Mouse (Mus musculus) intestine, embryonic 15.5 days (tissue): ENCODE results near the gene Cdk1. TPM values are rescaled to one million over a fixed set of nuclear protein-coding genes. Genes with fewer than 3 reads are reported as not detected.
A peak's percentile ranks its signal among the peaks of the same experiment; 100 is the strongest.

Experiments
- ATAC-seq: fragments of 200-750 bp; cut with Nextera tagmentation; 2 replicates; pipeline ENCODE4 v1.8.0; 2017; ENCODE audit warnings: moderate TSS enrichment, moderate library complexity
- H3K27ac ChIP-seq: fragments of 300-500 bp; sonication (generic); 2 replicates; pipeline ENCODE4 v1.5.1; 2015; ENCODE audit warnings: mild to moderate bottlenecking, inconsistent platforms
- H3K27me3 ChIP-seq: fragments of 300-500 bp; sonication (generic); replicated peaks from 2 replicates; pipeline ENCODE4 v1.6.1; 2015; ENCODE audit warnings: inconsistent platforms
- H3K36me3 ChIP-seq: fragments of 300-500 bp; sonication (generic); 2 replicates; pipeline ENCODE4 v1.6.1; 2015; ENCODE audit warnings: inconsistent platforms
- H3K4me1 ChIP-seq: fragments of 300-500 bp; sonication (generic); replicated peaks from 2 replicates; pipeline ENCODE4 v1.6.1; 2015; ENCODE audit warnings: inconsistent platforms
- H3K4me2 ChIP-seq: fragments of 300-500 bp; sonication (generic); replicated peaks from 2 replicates; pipeline ENCODE4 v1.6.1; 2015; ENCODE audit warnings: mild to moderate bottlenecking, inconsistent platforms
- H3K4me3 ChIP-seq: fragments of 300-500 bp; sonication (generic); replicated peaks from 2 replicates; pipeline ENCODE4 v1.5.1; 2015; ENCODE audit warnings: inconsistent platforms
- H3K9ac ChIP-seq: fragments of 300-500 bp; sonication (generic); 2 replicates; pipeline ENCODE4 v1.6.1; 2015; ENCODE audit warnings: inconsistent platforms
- H3K9me3 ChIP-seq: fragments of 300-500 bp; sonication (generic); 2 replicates; pipeline ENCODE4 v1.6.1; 2016; ENCODE audit warnings: inconsistent platforms
- WGBS: fragments of 180-500 bp; shearing (Covaris S2); methylation state at CpG from one replicate; pipeline ENCODE4 v1.1.7; 2015; 5-methylcytosine and 5-hydroxymethylcytosine counted together
- polyA plus RNA-seq: library from polyadenylated mRNA; unstranded; fragments of >200 nt; fragmentation: Nextera tagmentation; extraction: Ambion mirVana; gene quantifications from 2 replicates; pipeline ENCODE4 v1.2.1, GENCODE M21; 2015

The Cdk1 gene
- polyA plus RNA-seq, 1 experiment from 2014 or later, result 414 TPM

DNA sequence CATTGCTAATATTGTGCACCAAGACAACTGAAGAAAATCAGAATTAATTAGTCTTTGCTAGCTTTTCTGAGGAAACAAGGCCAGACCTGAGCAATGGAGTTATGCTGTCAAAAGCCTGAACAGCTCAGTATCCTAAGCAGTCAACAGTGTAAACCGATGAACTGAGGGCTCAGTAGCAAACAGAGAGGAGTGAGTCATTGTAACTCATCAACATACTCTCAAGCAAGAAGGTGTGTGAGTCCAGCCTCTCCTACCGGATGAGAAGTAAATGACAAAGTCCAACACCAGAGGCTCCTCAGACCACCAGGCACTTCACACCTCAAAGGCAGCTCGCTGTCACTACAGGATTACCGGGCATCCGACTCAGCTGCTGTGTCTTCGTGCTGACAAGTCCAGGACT lies 12.7 kb downstream of the Cdk1 start:
- no peaks in the 10 kb centered on the region for H3K9me3 ChIP-seq
- no peak overlapping the region for H3K9ac ChIP-seq
- 82% methylated on average over 6 of the region's 6 CpGs for WGBS
- no peak for ATAC-seq
- no peak overlapping the region for H3K4me3 ChIP-seq
- H3K27ac ChIP-seq, result no peak overlapping the region
- H3K27me3 ChIP-seq, result no peaks in the 10 kb centered on the region
- H3K36me3 ChIP-seq, result peaks cover 64% of the 10 kb centered on the region
- no peaks in the 10 kb centered on the region; the same call in 1 of the 2 replicates for H3K4me1 ChIP-seq
- no peak overlapping the region for H3K4me2 ChIP-seq

DNA sequence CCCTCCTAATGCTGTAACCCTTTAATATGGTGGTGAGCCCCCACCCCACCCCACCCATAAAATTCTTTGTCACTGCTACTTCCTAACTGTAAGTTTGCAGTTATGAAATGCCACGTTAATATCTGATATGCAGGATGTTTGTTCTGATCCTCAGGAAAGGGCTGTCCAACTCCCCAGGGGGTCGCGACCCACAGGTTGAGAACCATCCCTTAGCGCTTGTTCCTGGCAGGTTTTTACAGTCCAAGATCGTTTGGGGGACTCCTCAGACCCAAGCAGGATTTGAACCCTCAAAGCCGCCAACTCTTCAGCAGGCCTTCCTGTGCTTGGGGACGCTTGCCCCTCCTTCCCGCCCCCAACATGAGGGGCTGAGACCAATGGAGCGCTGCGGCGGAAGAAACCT lies 16.5 kb downstream of the Cdk1 start:
- H3K9me3 ChIP-seq, result no peaks in the 10 kb centered on the region
- WGBS, result 86% methylated on average over 11 of the region's 11 CpGs
- no peaks in the 10 kb centered on the region for H3K4me1 ChIP-seq
- ATAC-seq, result no peak
- H3K36me3 ChIP-seq, result peaks cover 39% of the 10 kb centered on the region
- no peak overlapping the region for H3K4me3 ChIP-seq
- peak overlapping the region; percentile 40; the same call in 1 of the 2 replicates for H3K27ac ChIP-seq
- no peaks in the 10 kb centered on the region for H3K27me3 ChIP-seq
- no peak overlapping the region for H3K9ac ChIP-seq
- no peak overlapping the region for H3K4me2 ChIP-seq

DNA sequence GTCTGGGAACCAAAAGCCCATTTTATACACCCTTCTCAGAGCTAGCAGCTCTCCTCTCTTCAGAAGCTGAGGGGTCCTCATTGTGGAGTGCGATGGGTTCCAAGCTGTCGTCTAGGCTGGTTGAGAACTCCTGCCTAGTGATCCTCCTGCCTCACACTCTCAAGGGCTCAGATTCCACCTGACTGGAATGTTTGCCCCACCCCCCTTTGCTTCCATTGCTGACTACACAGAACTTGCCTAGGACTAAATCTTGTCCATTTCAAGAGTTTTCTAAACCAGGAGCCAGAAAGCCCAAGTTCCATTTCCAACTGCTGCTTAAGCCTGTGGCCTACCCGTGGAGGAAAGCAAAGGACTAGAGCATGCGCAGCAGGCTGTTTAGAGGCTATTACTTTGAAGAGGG lies 17.1 kb downstream of the Cdk1 start:
- Histone ChIP-seq H3K36me3 (peaks cover 34% of the 10 kb centered on the region), H3K9me3 (no peaks in the 10 kb centered on the region), H3K27me3 (no peaks in the 10 kb centered on the region), H3K4me2 (no peak overlapping the region), H3K4me1 (no peaks in the 10 kb centered on the region), H3K27ac (peak overlapping the region; percentile 52), H3K4me3 (no peak overlapping the region), H3K9ac (no peak overlapping the region)
- WGBS, result 77% methylated on average over 4 of the region's 4 CpGs
- ATAC-seq, result no peak

- H3K4me3 ChIP-seq, result no peak overlapping the region
- peaks cover 31% of the 10 kb centered on the region for H3K36me3 ChIP-seq
- H3K27me3 ChIP-seq, result no peaks in the 10 kb centered on the region
- H3K27ac ChIP-seq, result peak overlapping the region; percentile 52
- ATAC-seq, result no peak; the same call in 1 of the 2 replicates
- 57% methylated on average over 7 of the region's 7 CpGs for WGBS
- no peaks in the 10 kb centered on the region for H3K4me1 ChIP-seq
- no peaks in the 10 kb centered on the region for H3K9me3 ChIP-seq
- H3K9ac ChIP-seq, result no peak overlapping the region
- no peak overlapping the region for H3K4me2 ChIP-seq
Observed at GRCm38 (mm10) chr10:69335195-69335536, 17.6 kb downstream of the Cdk1 start.

GRCm38 (mm10) chr10:69334271-69335194 lies 18.2 kb downstream of the Cdk1 start:
- H3K4me2 ChIP-seq, result no peak overlapping the region
- 59% methylated on average over 16 of the region's 16 CpGs for WGBS

DNA sequence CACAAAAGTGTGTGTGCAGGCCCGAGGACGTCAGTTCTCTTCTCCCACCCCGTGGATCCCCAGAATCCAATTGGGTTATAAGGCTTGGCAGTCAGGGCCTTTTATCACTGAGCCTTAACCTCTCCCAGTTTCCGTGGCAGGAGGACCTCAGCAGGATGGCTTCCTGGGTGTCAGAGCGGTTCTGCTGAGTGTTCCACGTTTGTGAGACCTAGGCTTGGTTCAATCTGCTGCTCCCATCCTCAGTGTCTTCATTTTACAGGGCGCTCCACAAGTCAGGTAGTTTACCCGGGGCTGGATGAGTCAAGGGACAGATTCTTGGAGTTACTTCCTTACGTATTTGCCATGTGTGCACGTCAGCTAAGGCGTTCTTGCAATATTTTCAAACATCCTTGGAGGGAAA lies 19.5 kb downstream of the Cdk1 start:
- no peak for ATAC-seq
- Histone ChIP-seq H3K9ac (no peak overlapping the region), H3K27me3 (no peaks in the 10 kb centered on the region), H3K4me2 (no peak overlapping the region), H3K4me3 (no peak overlapping the region), H3K9me3 (no peaks in the 10 kb centered on the region), H3K4me1 (no peaks in the 10 kb centered on the region), H3K27ac (no peak overlapping the region), H3K36me3 (peaks cover 21% of the 10 kb centered on the region)
- WGBS, result 87% methylated on average over 11 of the region's 11 CpGs

More at GRCm38 (mm10) chr10:69334271-69335194, 18.2 kb downstream of the Cdk1 start:
- Histone ChIP-seq H3K9me3 (no peaks in the 10 kb centered on the region), H3K4me3 (no peak overlapping the region), H3K4me1 (no peaks in the 10 kb centered on the region), H3K27me3 (no peaks in the 10 kb centered on the region), H3K27ac (peak overlapping the region; percentile 52), H3K36me3 (peaks cover 26% of the 10 kb centered on the region), H3K9ac (no peak overlapping the region)
- ATAC-seq, result no peak

- Histone ChIP-seq H3K4me1 (no peaks in the 10 kb centered on the region), H3K36me3 (peaks cover 5% of the 10 kb centered on the region; the same call in 1 of the 2 replicates), H3K4me3 (no peak overlapping the region), H3K9me3 (no peaks in the 10 kb centered on the region), H3K9ac (no peak overlapping the region), H3K4me2 (no peak overlapping the region), H3K27me3 (no peaks in the 10 kb centered on the region), H3K27ac (no peak overlapping the region)
- WGBS, result 78% methylated on average over 6 of the region's 6 CpGs
- no peak for ATAC-seq
Observed at GRCm38 (mm10) chr10:69331231-69331630, 21.5 kb downstream of the Cdk1 start.

DNA sequence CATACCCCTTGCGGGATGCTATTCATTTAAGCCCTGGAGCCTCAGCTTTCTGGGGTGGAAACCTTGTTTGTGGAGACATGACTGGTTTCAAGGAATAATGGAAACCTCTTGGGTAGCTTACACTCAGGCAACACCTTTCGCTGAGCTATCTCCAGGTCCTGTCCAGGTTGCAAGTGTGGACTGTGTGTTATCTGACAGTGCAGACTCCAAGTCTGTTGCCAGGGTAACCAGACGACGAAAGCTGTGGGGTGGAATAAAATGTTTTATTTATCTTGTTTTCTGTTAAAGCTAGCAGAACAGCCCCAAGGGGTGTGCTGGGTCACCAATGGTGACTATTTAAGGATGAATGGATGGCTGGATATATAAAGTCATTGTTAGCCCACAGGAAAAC lies 24.1 kb downstream of the Cdk1 start:
- Histone ChIP-seq H3K27ac (no peak overlapping the region), H3K9ac (no peak overlapping the region), H3K27me3 (no peaks in the 10 kb centered on the region), H3K4me2 (no peak overlapping the region), H3K4me1 (no peaks in the 10 kb centered on the region), H3K4me3 (no peak overlapping the region), H3K36me3 (0 out of 2 replicates have a peak, but pooled peaks cover 4% of the 10 kb centered on the region), H3K9me3 (no peaks in the 10 kb centered on the region)
- ATAC-seq, result peak; percentile 51; the same call in 1 of the 2 replicates
- 54% methylated on average over 4 of the region's 4 CpGs for WGBS

DNA sequence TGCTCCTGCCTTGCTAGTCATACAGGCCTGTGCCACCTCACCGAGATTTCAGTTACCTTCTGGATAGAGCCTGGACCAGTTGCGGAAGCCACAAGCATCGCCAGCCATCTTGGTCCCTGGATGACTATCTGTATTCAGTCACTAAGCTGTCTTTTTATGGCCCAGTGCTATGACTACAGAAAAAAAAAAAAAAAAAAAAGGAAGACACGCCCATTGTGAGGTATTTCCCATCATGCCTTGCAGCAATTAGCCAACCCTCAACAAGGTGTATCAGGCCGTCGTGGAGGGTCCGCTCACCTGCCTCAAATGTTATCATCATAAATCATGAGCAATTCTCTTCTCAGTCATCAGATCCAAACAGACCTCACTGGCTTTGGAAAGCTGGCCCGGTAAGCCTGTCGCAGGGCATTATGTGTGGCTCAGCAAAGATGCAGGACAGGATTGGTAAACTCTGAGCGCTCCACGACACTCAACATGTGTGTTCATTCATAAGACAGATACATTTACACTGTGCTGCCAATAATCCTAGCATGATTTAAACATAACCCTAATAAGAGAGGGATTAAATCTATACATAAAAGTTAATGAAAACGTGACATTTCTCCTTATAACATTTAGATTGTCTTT lies 24.6 kb downstream of the Cdk1 start:
- 0 out of 2 replicates have a peak, but pooled peaks have one; percentile 26 for ATAC-seq
- Histone ChIP-seq H3K27ac (no peak overlapping the region), H3K9ac (no peak overlapping the region), H3K4me2 (no peak overlapping the region), H3K4me3 (no peak overlapping the region), H3K27me3 (no peaks in the 10 kb centered on the region), H3K9me3 (no peaks in the 10 kb centered on the region), H3K4me1 (no peaks in the 10 kb centered on the region), H3K36me3 (0 out of 2 replicates have a peak, but pooled peaks cover 2% of the 10 kb centered on the region)
- WGBS, result 75% methylated on average over 12 of the region's 12 CpGs

- Histone ChIP-seq H3K4me2 (no peak overlapping the region), H3K36me3 (no peaks in the 10 kb centered on the region), H3K27ac (no peak overlapping the region), H3K9me3 (no peaks in the 10 kb centered on the region), H3K4me1 (no peaks in the 10 kb centered on the region), H3K27me3 (no peaks in the 10 kb centered on the region), H3K9ac (no peak overlapping the region), H3K4me3 (no peak overlapping the region)
- WGBS, result 58% methylated on average over 8 of the region's 8 CpGs
- peak; percentile 51 for ATAC-seq
Observed at GRCm38 (mm10) chr10:69327362-69327761, 25.4 kb downstream of the Cdk1 start.

DNA sequence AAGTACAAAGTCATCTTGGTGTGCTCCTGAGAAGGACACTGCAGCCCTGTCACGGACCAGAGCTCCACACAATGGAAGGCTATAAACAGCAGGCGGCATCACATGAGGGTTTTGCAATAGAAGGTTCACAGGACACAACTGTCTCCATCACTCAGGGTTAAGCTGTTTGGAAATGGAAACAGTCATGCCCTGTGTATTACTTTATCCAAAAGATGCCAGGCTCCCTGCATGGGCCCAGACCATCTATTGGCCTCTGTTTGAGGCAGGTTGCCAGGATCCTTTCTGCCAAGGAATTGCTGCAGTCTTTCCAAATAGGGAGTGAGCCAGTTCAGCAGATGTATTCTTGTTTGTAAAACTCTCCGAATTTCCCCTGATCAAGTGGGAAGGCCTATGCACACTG lies 26.3 kb downstream of the Cdk1 start:
- ATAC-seq, result no peak
- no peaks in the 10 kb centered on the region for H3K27me3 ChIP-seq
- H3K4me1 ChIP-seq, result no peaks in the 10 kb centered on the region
- H3K36me3 ChIP-seq, result no peaks in the 10 kb centered on the region
- H3K4me2 ChIP-seq, result no peak overlapping the region
- no peak overlapping the region for H3K27ac ChIP-seq
- no peak overlapping the region for H3K9ac ChIP-seq
- no peaks in the 10 kb centered on the region for H3K9me3 ChIP-seq
- 76% methylated on average over 3 of the region's 3 CpGs for WGBS
- no peak overlapping the region for H3K4me3 ChIP-seq

- WGBS, result 87% methylated on average over 7 of the region's 7 CpGs
- Histone ChIP-seq H3K36me3 (no peaks in the 10 kb centered on the region), H3K4me2 (no peak overlapping the region), H3K4me3 (no peak overlapping the region), H3K27me3 (no peaks in the 10 kb centered on the region), H3K9me3 (no peaks in the 10 kb centered on the region), H3K9ac (no peak overlapping the region), H3K27ac (no peak overlapping the region), H3K4me1 (no peaks in the 10 kb centered on the region; the same call in 1 of the 2 replicates)
- no peak for ATAC-seq
Observed at GRCm38 (mm10) chr10:69324816-69325215, 27.9 kb downstream of the Cdk1 start.
